Comparison of ENCODE assay signal across 19 mouse cellular contexts in genomic region chr6:37926751-37927150, GRCm38 (mm10). TPM values are rescaled to one million over a fixed set of nuclear protein-coding genes. Genes with fewer than 3 reads are reported as not detected.
DNase-seq lines count a peak whose midpoint lies in the region; ATAC-seq and TF ChIP-seq lines count a peak whose summit lies in the region.
"Had no signal": no experiment of that assay in that cellular context is flagged by ENCODE, and none has a peak within 500 bp of the region (broad histone marks: within the 10 kb centered on the region; RNA-seq: fewer than 3 reads in every experiment).

No protein-coding gene starts in this region.

- no peak overlapping the region for H3K4me2 ChIP-seq in liver, embryonic 11.5 days
- no peak overlapping the region for H3K4me2 ChIP-seq in midbrain, embryonic 11.5 days
- H3K4me2 ChIP-seq in midbrain, postnatal 0 days (ENCODE audit: low read depth, low read length, poor library complexity, severe bottlenecking) = no peak overlapping the region

- no peaks in the 10 kb centered on the region for H3K27me3 ChIP-seq in liver, adult 2 months (ENCODE audit: control insufficient read depth, insufficient read depth, low read length)
- H3K27me3 ChIP-seq in liver, embryonic 11.5 days (replicated peaks; ENCODE audit: control insufficient read depth, insufficient read depth, low read length) = no peaks in the 10 kb centered on the region
- no peaks in the 10 kb centered on the region for H3K27me3 ChIP-seq in midbrain, embryonic 11.5 days (ENCODE audit: control insufficient read depth, insufficient read depth, low read length)
- H3K27me3 ChIP-seq in midbrain, postnatal 0 days (ENCODE audit: insufficient read depth, low read length) = no peaks in the 10 kb centered on the region
- H3K27me3 ChIP-seq: CH12.LX, Patski had no signal

- peak; percentile 95 for DNase-seq in liver, adult 2 months (ENCODE audit: extremely low read depth, low read depth, low spot score)
- no peak for DNase-seq in liver, embryonic 11.5 days (ENCODE audit: low spot score)
- DNase-seq in midbrain, embryonic 11.5 days (ENCODE audit: low spot score, missing footprints) = peak; percentile 78
- DNase-seq in midbrain, postnatal 0 days (ENCODE audit: low spot score) = no peak
- DNase-seq: adrenal gland, adult 2 months; adrenal gland, adult 8-10 months; adrenal gland, postnatal 10 days; adrenal gland, postnatal 14 days; adrenal gland, postnatal 25 days; adrenal gland, postnatal 36 days; B cell, adult 2 months; cerebellum, adult 11 months; cerebellum, adult 11-12 months; cerebellum, adult 18-20 months had no signal

- H3K9me3 ChIP-seq in liver, embryonic 11.5 days (ENCODE audit: control insufficient read depth, low read length) = no peaks in the 10 kb centered on the region
- no peaks in the 10 kb centered on the region for H3K9me3 ChIP-seq in midbrain, embryonic 11.5 days (ENCODE audit: control insufficient read depth, low read length)
- no peaks in the 10 kb centered on the region for H3K9me3 ChIP-seq in midbrain, postnatal 0 days (ENCODE audit: low read length)
- H3K9me3 ChIP-seq: G1E had no signal

- H3K4me3 ChIP-seq in liver, adult 2 months (ENCODE audit: insufficient read depth, low read depth, low read length) = no peak overlapping the region
- no peak overlapping the region for H3K4me3 ChIP-seq in liver, embryonic 11.5 days (ENCODE audit: low read depth, low read length)
- no peak overlapping the region for H3K4me3 ChIP-seq in midbrain, embryonic 11.5 days (ENCODE audit: low read depth, low read length)
- no peak overlapping the region for H3K4me3 ChIP-seq in midbrain, postnatal 0 days (ENCODE audit: low read depth, low read length)

- no peak for ATAC-seq in liver, embryonic 11.5 days (replicated peaks; ENCODE audit: low FRiP score)
- no peak for ATAC-seq in midbrain, embryonic 11.5 days (ENCODE audit: low FRiP score)
- no peak for ATAC-seq in midbrain, postnatal 0 days (ENCODE audit: low FRiP score)
- ATAC-seq: activated CD4-positive, CD25-positive, alpha-beta regulatory T cell, adult 4 months; CD4-positive, CD25-positive, alpha-beta regulatory T cell, adult 4 months; Patski had no signal

- TF ChIP-seq POLR2A in liver, adult 2 months (IDR thresholded peaks at IDR 0.05; ENCODE audit: extremely low read depth, insufficient read depth, low read length) = no peak

- no peak for TF ChIP-seq CTCF in liver, adult 2 months (IDR thresholded peaks at IDR 0.05; ENCODE audit: low read depth, low read length)
- TF ChIP-seq CTCF in midbrain, postnatal 0 days (IDR thresholded peaks at IDR 0.05) = no peak

- H3K36me3 ChIP-seq in liver, adult 2 months (ENCODE audit: control insufficient read depth, insufficient read depth, low read length) = peaks cover 7% of the 10 kb centered on the region
- H3K36me3 ChIP-seq in liver, embryonic 11.5 days (ENCODE audit: control insufficient read depth, insufficient read depth, low read length) = peaks cover 13% of the 10 kb centered on the region
- H3K36me3 ChIP-seq in midbrain, embryonic 11.5 days (ENCODE audit: control insufficient read depth, insufficient read depth, low read length) = peaks cover 10% of the 10 kb centered on the region
- peaks cover 6% of the 10 kb centered on the region; the same call in 1 of the 2 replicates for H3K36me3 ChIP-seq in midbrain, postnatal 0 days (ENCODE audit: insufficient read depth, low read length)

- 22% methylated on average over 1 of the region's 1 CpGs for WGBS in liver, adult 2 months
- 95% methylated on average over 1 of the region's 1 CpGs for WGBS in liver, embryonic 11.5 days
- 93% methylated on average over 1 of the region's 1 CpGs for whole genome bisulfite sequencing in midbrain, embryonic 11.5 days
- 91% methylated on average over 1 of the region's 1 CpGs for WGBS in midbrain, postnatal 0 days

- H3K27ac ChIP-seq in liver, adult 2 months (replicated peaks; ENCODE audit: insufficient read depth, low read depth, low read length) = peak overlapping the region; percentile 88
- no peak overlapping the region for H3K27ac ChIP-seq in liver, embryonic 11.5 days (ENCODE audit: low read depth, low read length)
- H3K27ac ChIP-seq in midbrain, embryonic 11.5 days (ENCODE audit: low read depth, low read length) = no peak overlapping the region
- no peak overlapping the region for H3K27ac ChIP-seq in midbrain, postnatal 0 days (ENCODE audit: low read depth, low read length)

- H3K79me2 ChIP-seq in liver, adult 2 months (ENCODE audit: control insufficient read depth, insufficient read depth, low read length) = no peaks in the 10 kb centered on the region; the same call in 1 of the 2 replicates

- H3K4me1 ChIP-seq in liver, adult 2 months (ENCODE audit: control insufficient read depth, insufficient read depth, low read length) = peaks cover 2% of the 10 kb centered on the region; the same call in 1 of the 2 replicates
- H3K4me1 ChIP-seq in liver, embryonic 11.5 days (replicated peaks; ENCODE audit: control insufficient read depth, insufficient read depth, low read length) = no peaks in the 10 kb centered on the region
- no peaks in the 10 kb centered on the region for H3K4me1 ChIP-seq in midbrain, embryonic 11.5 days (ENCODE audit: control insufficient read depth, insufficient read depth, low read length)
- no peaks in the 10 kb centered on the region for H3K4me1 ChIP-seq in midbrain, postnatal 0 days (ENCODE audit: insufficient read depth, low read length)

- no peak overlapping the region for H3K9ac ChIP-seq in liver, adult 2 months (ENCODE audit: low read depth, low read length)
- no peak overlapping the region for H3K9ac ChIP-seq in liver, embryonic 11.5 days (ENCODE audit: low read depth, low read length)
- no peak overlapping the region for H3K9ac ChIP-seq in midbrain, embryonic 11.5 days (ENCODE audit: low read length)
- no peak overlapping the region for H3K9ac ChIP-seq in midbrain, postnatal 0 days (replicated peaks; ENCODE audit: low read length, poor library complexity, severe bottlenecking)

RNA-seq across cellular contexts. Expression of gene Trim24, which starts 56.1 kb away (rescaled TPM):
- total RNA-seq in liver, adult 2 months (2014; rRNA removed) = 31.1 and 38.3 TPM in 2 replicates
- 15.2 and 17.5 TPM in 2 replicates for polyA plus RNA-seq in liver, adult 2 months (2012; rRNA removed)
- 14.1 and 15.1 TPM in 2 replicates for polyA plus RNA-seq in liver, embryonic 11.5 days (2014; fragmentation: Nextera tagmentation; extraction: Ambion mirVana)
- polyA plus RNA-seq in midbrain, embryonic 11.5 days (2014; fragmentation: Nextera tagmentation; extraction: Ambion mirVana) = 45.5 and 47.0 TPM in 2 replicates
- 58.0 and 77.0 TPM in 2 replicates for total RNA-seq in midbrain, postnatal 0 days (2014; rRNA removed)
- polyA plus RNA-seq in midbrain, postnatal 0 days (2015; fragmentation: Nextera tagmentation; extraction: Ambion mirVana) = 12.3 and 14.7 TPM in 2 replicates

Comparison
In these comparisons a context has a peak if more than half of its experiments do, and no peak if none do; other contexts are left out.
1. DNase-seq: peak in liver, adult 2 months (single experiment) and midbrain, embryonic 11.5 days (single experiment); none in liver, embryonic 11.5 days (single experiment) and midbrain, postnatal 0 days (single experiment).